Comparison of ENCODE assay signal across 25 mouse cellular contexts in the genomic region with DNA sequence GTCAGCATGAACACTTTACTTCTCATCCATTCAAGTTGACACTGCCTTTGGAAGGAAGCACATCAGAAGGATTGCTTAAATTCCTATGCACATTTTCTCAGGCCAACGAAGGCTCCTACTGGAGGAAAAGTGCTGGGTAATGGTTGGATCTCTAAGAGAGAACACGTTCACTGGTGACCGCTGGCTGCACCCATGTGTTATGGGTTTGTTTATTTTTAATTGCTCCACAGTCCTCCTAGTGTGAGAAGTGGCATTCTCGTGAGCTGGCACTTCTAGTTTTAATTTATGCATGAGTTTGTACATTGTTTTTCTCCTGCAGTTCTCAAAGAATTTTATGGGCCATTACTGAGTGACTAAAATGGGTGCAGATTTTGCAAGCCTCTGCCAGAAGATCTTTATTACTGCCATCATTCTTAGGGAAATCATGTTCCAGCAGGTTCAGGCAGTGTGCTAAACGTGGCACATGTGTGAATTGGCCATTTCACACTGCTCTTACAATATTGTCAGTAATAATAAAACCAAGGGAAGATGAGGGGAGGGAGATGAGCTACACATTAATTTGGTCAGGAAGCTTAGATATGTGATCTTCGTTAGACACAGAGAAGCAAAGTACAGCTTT.
DNase-seq lines count a peak whose midpoint lies in the region; ATAC-seq and TF ChIP-seq lines count a peak whose summit lies in the region.
"Had no signal": no experiment of that assay in that cellular context is flagged by ENCODE, and none has a peak within 500 bp of the region (broad histone marks: within the 10 kb centered on the region; RNA-seq: fewer than 3 reads in every experiment).

No protein-coding gene starts in this region.

- no peaks in the 10 kb centered on the region for H3K27me3 ChIP-seq in neural tube, embryonic 15.5 days (replicated peaks)
- H3K27me3 ChIP-seq in cerebellum, adult 2 months (ENCODE audit: control insufficient read depth, insufficient read depth, low read length), result no peaks in the 10 kb centered on the region
- H3K27me3 ChIP-seq: embryonic facial prominence, embryonic 13.5 days; hindbrain, embryonic 12.5 days; hindbrain, embryonic 15.5 days had no signal

- peak; percentile 61; the same call in 1 of the 2 replicates for ATAC-seq in neural tube, embryonic 15.5 days (ENCODE audit: low FRiP score)
- ATAC-seq: CD4-positive, CD25-positive, alpha-beta regulatory T cell, adult 4 months; forebrain, embryonic 14.5 days; forebrain, postnatal 0 days had no signal

- TF ChIP-seq POLR2A in cerebellum, adult 2 months (IDR thresholded peaks at IDR 0.05; ENCODE audit: borderline replicate concordance, insufficient read depth, low read length), result no peak

- H3K4me2 ChIP-seq in neural tube, embryonic 15.5 days, result no peak overlapping the region
- H3K4me2 ChIP-seq: embryonic facial prominence, embryonic 13.5 days; heart, embryonic 11.5 days; hindbrain, embryonic 12.5 days; hindbrain, embryonic 15.5 days had no signal

- WGBS in neural tube, embryonic 15.5 days, result 29% methylated on average over 6 of the region's 6 CpGs
- 54% methylated on average over 6 of the region's 6 CpGs for WGBS in cerebellum, adult 2 months

- no peak overlapping the region for H3K27ac ChIP-seq in neural tube, embryonic 15.5 days (replicated peaks)
- H3K27ac ChIP-seq in cerebellum, adult 2 months (ENCODE audit: insufficient read depth, low read length), result no peak overlapping the region
- H3K27ac ChIP-seq: embryonic facial prominence, embryonic 10.5 days; embryonic facial prominence, embryonic 13.5 days; gastrocnemius, adult 2 months; hindbrain, embryonic 12.5 days; hindbrain, embryonic 15.5 days had no signal

- DNase-seq in kidney, postnatal 14 days, result peak; percentile 15
- no peak for DNase-seq in kidney, adult 9 months
- peak; percentile 85 for DNase-seq in Muller cell, postnatal 12 days (ENCODE audit: inconsistent ontology term)
- DNase-seq in ZHBTc4 (ENCODE audit: low read depth, low spot score), result peak; percentile 1
- DNase-seq in cerebellum, adult 2 months, result no peak
- DNase-seq: adrenal gland, postnatal 10 days; adrenal gland, postnatal 36 days; cerebellum, adult 11 months; cerebellum, adult 8-10 months; cerebellum, postnatal 10 days; cerebellum, postnatal 36 days; embryo, embryonic 11 days; forebrain, postnatal 0 days; gastrocnemius, adult 2 months; gastrocnemius, postnatal 14 days; heart, adult 11 months had no signal

- H3K36me3 ChIP-seq in neural tube, embryonic 15.5 days, result no peaks in the 10 kb centered on the region
- H3K36me3 ChIP-seq: embryonic facial prominence, embryonic 10.5 days; embryonic facial prominence, embryonic 13.5 days; hindbrain, embryonic 12.5 days; hindbrain, embryonic 15.5 days had no signal

- H3K9ac ChIP-seq in neural tube, embryonic 15.5 days (replicated peaks), result no peak overlapping the region
- H3K9ac ChIP-seq: embryonic facial prominence, embryonic 13.5 days; forebrain, postnatal 0 days; hindbrain, embryonic 12.5 days; hindbrain, embryonic 15.5 days had no signal

- no peak overlapping the region for H3K4me3 ChIP-seq in neural tube, embryonic 15.5 days (replicated peaks)
- no peak overlapping the region for H3K4me3 ChIP-seq in cerebellum, adult 2 months (replicated peaks; ENCODE audit: insufficient read depth, low read depth, low read length)
- H3K4me3 ChIP-seq: embryonic facial prominence, embryonic 10.5 days; embryonic facial prominence, embryonic 13.5 days; erythroblast, embryonic 14.5 days; gastrocnemius, adult 2 months; hindbrain, embryonic 12.5 days; hindbrain, embryonic 15.5 days had no signal

- no peak for TF ChIP-seq CTCF in cerebellum, adult 2 months (IDR thresholded peaks at IDR 0.05; ENCODE audit: borderline replicate concordance, insufficient read depth, low read depth, low read length)

- H3K4me1 ChIP-seq in neural tube, embryonic 15.5 days, result peaks cover 3% of the 10 kb centered on the region; the same call in 1 of the 2 replicates
- no peaks in the 10 kb centered on the region for H3K4me1 ChIP-seq in cerebellum, adult 2 months (ENCODE audit: control insufficient read depth, insufficient read depth, low read length)
- H3K4me1 ChIP-seq: embryonic facial prominence, embryonic 10.5 days; embryonic facial prominence, embryonic 13.5 days; hindbrain, embryonic 12.5 days; hindbrain, embryonic 15.5 days had no signal

- H3K9me3 ChIP-seq in neural tube, embryonic 15.5 days (replicated peaks), result no peaks in the 10 kb centered on the region
- H3K9me3 ChIP-seq: embryonic facial prominence, embryonic 10.5 days; embryonic facial prominence, embryonic 13.5 days; hindbrain, embryonic 12.5 days; hindbrain, embryonic 15.5 days had no signal

Comparison
In these comparisons a context has a peak if more than half of its experiments do, and no peak if none do; other contexts are left out.
1. DNase-seq: peak in kidney, postnatal 14 days (single experiment), Muller cell, postnatal 12 days (single experiment) and ZHBTc4 (single experiment); none in kidney, adult 9 months (single experiment) and cerebellum, adult 2 months (0 of 2).